Mouse (Mus musculus) ES-E14 (cell line): ENCODE results near the gene Myo16.

ENCODE experiments used
- CHD2 ChIP-seq: IDR thresholded peaks from 2 replicates; pipeline ENCODE4 v1.6.1; 2014; ENCODE audit warnings: mild to moderate bottlenecking, low read depth, low read length, inconsistent platforms
- MAFK ChIP-seq: IDR thresholded peaks from 2 replicates; pipeline ENCODE4 v1.6.1; 2014; ENCODE audit warnings: mild to moderate bottlenecking, low read depth, low read length, inconsistent platforms; ENCODE audit not compliant: insufficient read depth
- ZC3H11A ChIP-seq: IDR thresholded peaks from 2 replicates; pipeline ENCODE4 v1.6.1; 2012; ENCODE audit warnings: low read depth, mild to moderate bottlenecking, inconsistent platforms, low read length, borderline replicate concordance
- ZNF384 ChIP-seq: IDR thresholded peaks from 2 replicates; pipeline ENCODE4 v1.6.1; 2012; ENCODE audit warnings: low read depth, low read length, inconsistent platforms

GRCm38 (mm10) chr8:10316201-10316600 is 162.5 kb downstream of the Myo16 start:
- TF ChIP-seq ZNF384 (no peak), CHD2 (no peak), ZC3H11A (no peak), MAFK (no peak)
